ENCODE assay signal across 28 mouse cellular contexts in the genomic region with DNA sequence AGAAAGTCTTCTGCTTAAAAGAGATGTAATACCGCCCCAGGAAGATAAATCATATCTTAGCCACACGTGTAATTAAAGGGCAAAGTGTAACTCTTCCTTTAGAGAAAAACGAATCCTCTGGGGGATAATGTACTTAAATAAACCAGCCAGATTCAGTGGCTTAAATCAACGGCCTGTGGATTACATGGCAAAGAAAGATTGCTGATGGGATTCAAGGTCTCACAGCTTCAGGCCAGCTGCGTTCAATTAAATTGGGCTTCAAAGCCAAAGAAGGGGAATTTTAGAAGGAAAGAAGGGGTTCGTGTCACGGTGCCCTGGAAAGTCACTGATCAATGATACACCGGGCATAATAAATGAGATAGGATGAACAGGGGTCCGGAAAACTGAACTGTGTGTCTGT.
DNase-seq lines count a peak whose midpoint lies in the region; ATAC-seq and TF ChIP-seq lines count a peak whose summit lies in the region.
"Had no signal": no experiment of that assay in that cellular context is flagged by ENCODE, and none has a peak within 500 bp of the region (broad histone marks: within the 10 kb centered on the region; RNA-seq: fewer than 3 reads in every experiment).

No protein-coding gene starts in this region.

- no peaks in the 10 kb centered on the region for H3K4me1 ChIP-seq in hindbrain, postnatal 0 days (ENCODE audit: insufficient read depth, low read length)
- H3K4me1 ChIP-seq in hindbrain, embryonic 13.5 days (replicated peaks), result no peaks in the 10 kb centered on the region; the same call in 1 of the 2 replicates
- no peaks in the 10 kb centered on the region for H3K4me1 ChIP-seq in embryonic facial prominence, embryonic 14.5 days (ENCODE audit: control insufficient read depth, insufficient read depth, low read length)
- H3K4me1 ChIP-seq in midbrain, embryonic 15.5 days, result no peaks in the 10 kb centered on the region
- H3K4me1 ChIP-seq in liver, embryonic 11.5 days (replicated peaks; ENCODE audit: control insufficient read depth, insufficient read depth, low read length), result no peaks in the 10 kb centered on the region
- H3K4me1 ChIP-seq: forebrain, embryonic 12.5 days; hindbrain, embryonic 10.5 days; intestine, embryonic 15.5 days; stomach, embryonic 15.5 days had no signal

- H3K27me3 ChIP-seq in hindbrain, postnatal 0 days (ENCODE audit: insufficient read depth, low read length), result no peaks in the 10 kb centered on the region
- H3K27me3 ChIP-seq in hindbrain, embryonic 13.5 days, result no peaks in the 10 kb centered on the region
- H3K27me3 ChIP-seq in embryonic facial prominence, embryonic 14.5 days (replicated peaks; ENCODE audit: control insufficient read depth, insufficient read depth, low read length), result no peaks in the 10 kb centered on the region
- no peaks in the 10 kb centered on the region for H3K27me3 ChIP-seq in midbrain, embryonic 15.5 days (replicated peaks)
- H3K27me3 ChIP-seq in liver, embryonic 11.5 days (replicated peaks; ENCODE audit: control insufficient read depth, insufficient read depth, low read length), result no peaks in the 10 kb centered on the region
- H3K27me3 ChIP-seq: CH12.LX; embryonic facial prominence, embryonic 12.5 days; forebrain, embryonic 12.5 days; intestine, embryonic 15.5 days; stomach, embryonic 15.5 days had no signal

- DNase-seq in hindbrain, postnatal 0 days (ENCODE audit: low spot score), result peak; percentile 6
- DNase-seq in embryo, embryonic 11 days, result peak; percentile 65
- peak; percentile 5 for DNase-seq in embryonic facial prominence, embryonic 14.5 days (ENCODE audit: low spot score)
- DNase-seq in liver, embryonic 11.5 days (ENCODE audit: low spot score), result no peak
- no peak for DNase-seq in kidney, postnatal 36 days
- DNase-seq: B cell, adult 2 months; cerebellum, adult 18-20 months; cerebellum, postnatal 14 days; gastrocnemius, postnatal 10 days; heart, adult 11 months; kidney, adult 9 months; kidney, postnatal 4 days; lung, embryonic 14.5 days; right cerebral cortex, postnatal 4 days; thymus, postnatal 4 days had no signal

- no peak overlapping the region for H3K4me2 ChIP-seq in hindbrain, postnatal 0 days (ENCODE audit: low read depth, low read length)
- H3K4me2 ChIP-seq in hindbrain, embryonic 13.5 days, result no peak overlapping the region
- no peak overlapping the region for H3K4me2 ChIP-seq in embryonic facial prominence, embryonic 14.5 days (ENCODE audit: low read depth, low read length)
- H3K4me2 ChIP-seq in midbrain, embryonic 15.5 days, result no peak overlapping the region
- H3K4me2 ChIP-seq in liver, embryonic 11.5 days, result no peak overlapping the region
- H3K4me2 ChIP-seq: embryonic facial prominence, embryonic 12.5 days; forebrain, embryonic 12.5 days; heart, embryonic 11.5 days; intestine, embryonic 15.5 days; lung, embryonic 14.5 days; stomach, embryonic 15.5 days had no signal

- no peak overlapping the region for H3K4me3 ChIP-seq in hindbrain, postnatal 0 days (ENCODE audit: low read length)
- H3K4me3 ChIP-seq in hindbrain, embryonic 13.5 days, result no peak overlapping the region
- no peak overlapping the region for H3K4me3 ChIP-seq in embryonic facial prominence, embryonic 14.5 days (ENCODE audit: low read depth, low read length)
- no peak overlapping the region for H3K4me3 ChIP-seq in midbrain, embryonic 15.5 days
- H3K4me3 ChIP-seq in liver, embryonic 11.5 days (ENCODE audit: low read depth, low read length), result no peak overlapping the region
- H3K4me3 ChIP-seq: embryonic facial prominence, embryonic 12.5 days; erythroblast, embryonic 14.5 days; forebrain, embryonic 12.5 days; hindbrain, embryonic 10.5 days; intestine, embryonic 15.5 days; stomach, embryonic 15.5 days had no signal

- no peak for ATAC-seq in hindbrain, postnatal 0 days
- ATAC-seq in hindbrain, embryonic 13.5 days (ENCODE audit: low FRiP score), result no peak
- no peak for ATAC-seq in embryonic facial prominence, embryonic 14.5 days (ENCODE audit: low read depth)
- 0 out of 2 replicates have a peak, but pooled peaks have one; percentile 9 for ATAC-seq in midbrain, embryonic 15.5 days (replicated peaks)
- ATAC-seq in liver, embryonic 11.5 days (replicated peaks; ENCODE audit: low FRiP score), result no peak
- ATAC-seq: intestine, embryonic 15.5 days; Patski had no signal

- TF ChIP-seq CTCF in hindbrain, postnatal 0 days (IDR thresholded peaks at IDR 0.05; ENCODE audit: low read depth), result no peak

- H3K27ac ChIP-seq in hindbrain, postnatal 0 days, result no peak overlapping the region
- no peak overlapping the region for H3K27ac ChIP-seq in hindbrain, embryonic 13.5 days
- H3K27ac ChIP-seq in embryonic facial prominence, embryonic 14.5 days (replicated peaks; ENCODE audit: low read depth, low read length), result no peak overlapping the region
- no peak overlapping the region for H3K27ac ChIP-seq in midbrain, embryonic 15.5 days
- H3K27ac ChIP-seq in liver, embryonic 11.5 days (ENCODE audit: low read depth, low read length), result no peak overlapping the region
- H3K27ac ChIP-seq: embryonic facial prominence, embryonic 12.5 days; forebrain, embryonic 12.5 days; hindbrain, embryonic 10.5 days; intestine, embryonic 15.5 days; liver, embryonic 14.5 days; stomach, embryonic 15.5 days had no signal

- H3K9ac ChIP-seq in hindbrain, postnatal 0 days (replicated peaks; ENCODE audit: low read length), result no peak overlapping the region
- no peak overlapping the region for H3K9ac ChIP-seq in hindbrain, embryonic 13.5 days
- no peak overlapping the region for H3K9ac ChIP-seq in embryonic facial prominence, embryonic 14.5 days (ENCODE audit: low read depth, low read length)
- H3K9ac ChIP-seq in midbrain, embryonic 15.5 days, result no peak overlapping the region
- H3K9ac ChIP-seq in liver, embryonic 11.5 days (ENCODE audit: low read depth, low read length), result no peak overlapping the region
- H3K9ac ChIP-seq: embryonic facial prominence, embryonic 12.5 days; forebrain, embryonic 12.5 days; intestine, embryonic 15.5 days; liver, embryonic 14.5 days; lung, embryonic 14.5 days; stomach, embryonic 15.5 days had no signal

- no peaks in the 10 kb centered on the region for H3K9me3 ChIP-seq in hindbrain, postnatal 0 days (ENCODE audit: low read length)
- no peaks in the 10 kb centered on the region for H3K9me3 ChIP-seq in hindbrain, embryonic 13.5 days
- no peaks in the 10 kb centered on the region for H3K9me3 ChIP-seq in embryonic facial prominence, embryonic 14.5 days (ENCODE audit: control insufficient read depth, low read length)
- no peaks in the 10 kb centered on the region for H3K9me3 ChIP-seq in midbrain, embryonic 15.5 days
- peaks cover 2% of the 10 kb centered on the region; the same call in 1 of the 2 replicates for H3K9me3 ChIP-seq in liver, embryonic 11.5 days (ENCODE audit: control insufficient read depth, low read length)
- H3K9me3 ChIP-seq: embryonic facial prominence, embryonic 12.5 days; forebrain, embryonic 12.5 days; hindbrain, embryonic 10.5 days; intestine, embryonic 15.5 days; stomach, embryonic 15.5 days had no signal

- 63% methylated on average over 9 of the region's 9 CpGs for WGBS in hindbrain, postnatal 0 days
- 53% methylated on average over 9 of the region's 9 CpGs for WGBS in hindbrain, embryonic 13.5 days
- whole genome bisulfite sequencing in embryonic facial prominence, embryonic 14.5 days, result 30% methylated on average over 9 of the region's 9 CpGs
- WGBS in midbrain, embryonic 15.5 days, result 46% methylated on average over 9 of the region's 9 CpGs
- 70% methylated on average over 9 of the region's 9 CpGs for WGBS in liver, embryonic 11.5 days

- no peaks in the 10 kb centered on the region for H3K36me3 ChIP-seq in hindbrain, postnatal 0 days (ENCODE audit: insufficient read depth, low read length)
- no peaks in the 10 kb centered on the region for H3K36me3 ChIP-seq in hindbrain, embryonic 13.5 days
- no peaks in the 10 kb centered on the region for H3K36me3 ChIP-seq in embryonic facial prominence, embryonic 14.5 days (ENCODE audit: control insufficient read depth, insufficient read depth, low read length)
- no peaks in the 10 kb centered on the region for H3K36me3 ChIP-seq in midbrain, embryonic 15.5 days (replicated peaks)
- H3K36me3 ChIP-seq in liver, embryonic 11.5 days (ENCODE audit: control insufficient read depth, insufficient read depth, low read length), result no peaks in the 10 kb centered on the region
- H3K36me3 ChIP-seq: embryonic facial prominence, embryonic 12.5 days; forebrain, embryonic 12.5 days; G1E; hindbrain, embryonic 10.5 days; intestine, embryonic 15.5 days; stomach, embryonic 15.5 days had no signal

Comparison
In these comparisons a context has a peak if more than half of its experiments do, and no peak if none do; other contexts are left out.
1. DNase-seq: peak in hindbrain, postnatal 0 days (single experiment), embryo, embryonic 11 days (single experiment) and embryonic facial prominence, embryonic 14.5 days (single experiment); none in liver, embryonic 11.5 days (single experiment) and kidney, postnatal 36 days (0 of 2).